Mouse (Mus musculus) naive thymus-derived CD4-positive, alpha-beta T cell, adult 2 months (primary cell): ENCODE measurements around the gene Camta1.

ENCODE experiments used
- DNase-seq: peaks from one replicate; pipeline ENCODE4 v3.0.0-alpha.2; 2011; ENCODE audit warnings: low read depth

The Camta1 gene

GRCm38 (mm10) chr4:151684596-151684995, 177.1 kb downstream of the Camta1 start:
- no peak for DNase-seq

- DNase-seq: no peak
These were observed 178.7 kb downstream of the Camta1 start for GRCm38 (mm10) chr4:151682831-151683488.

DNA sequence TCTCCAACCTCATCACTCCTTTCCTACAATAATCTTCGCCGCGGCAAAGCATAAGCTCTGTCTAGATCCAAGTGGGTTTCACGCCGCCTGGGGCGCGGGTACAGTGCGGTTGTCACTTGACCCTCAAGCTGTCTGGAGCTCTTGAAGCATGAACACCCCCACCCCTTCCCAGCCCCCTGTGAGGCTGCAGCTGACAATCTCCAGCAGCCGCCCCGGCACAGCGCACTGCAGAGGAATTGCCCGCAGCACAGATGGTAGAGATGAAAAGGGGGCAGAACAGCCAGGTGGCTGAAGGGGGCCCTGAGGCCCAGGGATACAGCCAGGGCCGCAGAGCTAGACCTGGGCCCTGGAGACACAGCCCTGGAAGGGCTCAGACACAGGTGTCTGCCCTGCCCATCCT, 189.2 kb downstream of the Camta1 start:
- no peak for DNase-seq

- no peak for DNase-seq
These were observed 195.2 kb downstream of the Camta1 start for GRCm38 (mm10) chr4:151666411-151666901.

DNA sequence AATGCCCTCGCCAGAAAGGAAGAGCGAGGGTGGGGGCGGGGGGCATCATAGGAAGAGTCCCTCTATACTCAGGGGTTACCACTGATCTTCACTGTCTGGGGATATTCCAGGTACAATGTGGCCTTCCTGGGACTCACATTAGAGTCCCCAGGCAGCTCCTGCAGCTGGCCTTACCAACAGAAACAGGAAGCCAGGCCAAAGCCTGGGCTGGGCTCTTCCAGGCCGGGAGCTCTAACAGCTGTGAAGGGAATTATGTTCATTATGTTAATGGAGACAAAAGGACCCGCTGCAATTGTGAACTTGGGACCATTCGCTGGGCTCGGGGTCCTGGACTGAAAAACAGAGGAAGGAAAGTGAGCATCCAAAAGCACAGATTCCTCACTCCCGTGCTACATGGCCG, 200.2 kb downstream of the Camta1 start:
- no peak for DNase-seq

DNA sequence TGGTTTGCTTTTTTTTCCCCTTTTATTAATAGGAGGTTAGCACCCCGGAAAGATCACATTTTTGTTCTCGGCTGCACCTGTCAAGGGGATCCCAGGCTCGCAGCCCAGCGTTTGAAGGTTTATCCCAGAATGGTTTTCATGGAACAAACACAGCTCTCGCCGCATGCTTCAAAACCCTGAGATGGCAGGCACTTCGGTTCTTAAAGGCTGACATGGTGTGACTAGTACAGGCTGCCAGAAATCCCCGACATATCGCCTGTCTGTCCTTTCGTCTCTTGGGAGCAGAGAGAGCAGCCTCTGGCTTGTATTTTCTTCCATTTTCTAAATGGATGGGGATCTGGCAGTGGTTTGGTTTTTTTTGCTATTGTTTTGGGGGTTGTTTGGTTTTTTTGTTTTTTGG, 205.2 kb downstream of the Camta1 start:
- DNase-seq: no peak

- DNase-seq: no peak
These were observed 205.9 kb downstream of the Camta1 start for GRCm38 (mm10) chr4:151655637-151656385.

DNA sequence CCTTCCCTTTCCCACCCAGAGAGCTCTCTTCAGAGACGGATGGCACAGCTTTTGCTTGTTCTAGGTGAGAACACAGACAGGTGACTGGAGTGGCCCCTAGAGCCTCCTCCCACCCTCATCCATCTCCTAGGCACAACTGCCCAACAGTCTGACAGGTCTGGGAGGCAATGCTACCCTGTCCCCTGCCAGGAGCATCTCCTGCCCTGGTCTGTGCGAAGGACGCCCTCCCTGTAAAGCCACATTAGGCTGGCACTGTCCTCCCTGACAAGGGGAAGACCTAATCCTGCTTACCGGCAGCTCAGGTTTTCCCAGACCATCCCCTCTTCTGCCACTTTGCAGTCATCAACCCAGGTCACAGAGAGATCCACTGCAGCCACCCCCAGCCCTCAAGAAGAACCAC, 206.4 kb downstream of the Camta1 start:
- no peak for DNase-seq

DNA sequence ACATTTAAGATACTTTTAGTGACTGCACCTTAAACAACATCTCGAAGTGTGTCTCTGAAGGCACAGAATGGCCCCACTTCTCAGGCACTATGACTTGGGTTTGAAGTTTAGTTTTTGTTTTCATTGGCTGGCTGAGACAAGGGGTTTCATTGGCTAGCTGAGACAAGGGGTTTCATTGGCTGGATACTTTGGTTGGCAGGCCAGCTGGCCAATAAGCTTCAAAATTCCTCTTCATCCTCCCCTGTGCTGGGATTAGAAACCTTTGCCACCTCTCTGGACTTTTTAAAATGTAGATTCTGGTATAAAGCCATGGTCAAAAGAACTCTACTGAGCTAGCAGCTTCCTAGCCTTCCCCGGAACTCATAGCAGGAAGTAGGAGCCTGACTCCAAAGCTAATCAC, 219.3 kb downstream of the Camta1 start:
- DNase-seq: no peak

DNA sequence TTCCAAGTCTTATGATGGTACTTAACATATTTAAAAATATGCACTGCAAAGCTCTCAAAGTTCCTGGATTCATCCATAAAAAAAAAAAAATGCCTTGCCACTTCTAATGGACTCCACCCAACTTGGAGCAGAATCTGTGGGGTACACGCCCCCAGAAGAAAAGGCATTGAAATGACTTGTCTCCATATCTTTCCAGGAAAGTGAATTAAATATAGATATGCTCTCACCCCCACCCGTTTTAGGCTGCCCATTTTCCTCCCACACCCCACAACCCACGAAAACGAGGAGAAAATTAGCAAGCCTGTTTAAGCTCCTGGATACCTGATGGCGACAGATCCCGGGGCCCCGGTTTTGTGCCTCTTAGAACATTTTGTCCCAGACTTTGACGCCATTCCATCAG, 220.7 kb downstream of the Camta1 start:
- no peak for DNase-seq

GRCm38 (mm10) chr4:151638941-151639340, 222.7 kb downstream of the Camta1 start:
- no peak for DNase-seq

GRCm38 (mm10) chr4:151637348-151637747, 224.3 kb downstream of the Camta1 start:
- DNase-seq: no peak

DNA sequence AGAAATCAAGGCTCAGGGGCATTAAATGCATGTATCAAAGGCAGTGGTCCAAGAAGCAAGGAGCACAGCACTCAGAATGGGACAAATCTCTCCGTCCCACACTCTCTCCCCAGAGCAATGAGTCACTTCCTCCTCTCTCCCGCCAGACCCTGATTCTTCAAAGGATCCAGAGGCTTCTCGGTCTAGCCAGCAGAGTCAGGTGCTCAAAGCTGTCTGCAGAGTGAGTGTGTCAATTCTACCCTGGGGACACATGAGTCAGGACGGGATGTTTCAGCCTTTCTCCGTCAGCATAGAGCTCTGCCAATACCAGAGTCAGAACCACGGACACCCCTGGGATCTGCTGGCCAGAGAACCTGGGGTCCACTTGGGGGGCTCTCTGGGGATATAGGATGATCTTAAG, 226.9 kb downstream of the Camta1 start:
- DNase-seq: no peak

GRCm38 (mm10) chr4:151633795-151634194, 227.9 kb downstream of the Camta1 start:
- DNase-seq: no peak

GRCm38 (mm10) chr4:151632321-151632720, 229.4 kb downstream of the Camta1 start:
- DNase-seq: no peak

DNA sequence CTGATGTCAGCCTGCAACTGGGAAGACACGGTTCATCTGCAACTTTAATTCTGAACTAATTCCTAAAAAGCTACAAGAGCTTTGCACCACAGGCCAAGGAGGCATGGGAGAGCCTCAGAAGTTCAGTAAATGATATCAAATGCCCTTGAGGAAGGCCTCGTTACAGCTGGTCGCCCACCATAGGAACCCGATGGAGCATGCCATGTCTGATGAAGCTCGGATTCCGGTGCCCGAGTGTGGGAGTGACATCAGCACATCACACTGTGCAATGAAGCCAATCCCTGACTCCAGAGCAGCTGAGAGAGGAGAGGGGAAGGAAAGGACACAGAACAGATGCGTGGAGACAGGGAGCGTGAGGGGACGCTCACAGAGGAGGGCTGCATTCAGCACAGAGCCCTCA, 231.0 kb downstream of the Camta1 start:
- DNase-seq: no peak

DNA sequence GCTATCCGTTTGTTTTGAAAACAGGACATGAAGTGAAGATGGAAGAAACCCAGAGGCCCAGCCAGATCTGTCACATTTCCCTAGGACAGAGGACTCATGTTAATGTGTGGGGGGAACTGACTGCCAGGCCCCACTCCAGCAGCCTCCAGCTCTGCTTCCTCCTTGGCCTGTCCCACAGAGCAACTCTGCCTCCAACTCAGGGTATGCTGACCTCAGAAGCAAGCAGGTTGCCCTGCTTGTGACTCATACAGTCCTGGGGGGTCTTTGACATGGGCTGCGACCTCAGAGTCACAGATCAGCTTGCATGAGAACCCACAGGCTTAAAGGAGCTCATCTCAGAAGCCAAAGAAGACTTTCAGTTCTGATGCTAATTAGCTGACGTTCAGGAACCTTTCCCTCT, 231.4 kb downstream of the Camta1 start:
- no peak for DNase-seq

DNA sequence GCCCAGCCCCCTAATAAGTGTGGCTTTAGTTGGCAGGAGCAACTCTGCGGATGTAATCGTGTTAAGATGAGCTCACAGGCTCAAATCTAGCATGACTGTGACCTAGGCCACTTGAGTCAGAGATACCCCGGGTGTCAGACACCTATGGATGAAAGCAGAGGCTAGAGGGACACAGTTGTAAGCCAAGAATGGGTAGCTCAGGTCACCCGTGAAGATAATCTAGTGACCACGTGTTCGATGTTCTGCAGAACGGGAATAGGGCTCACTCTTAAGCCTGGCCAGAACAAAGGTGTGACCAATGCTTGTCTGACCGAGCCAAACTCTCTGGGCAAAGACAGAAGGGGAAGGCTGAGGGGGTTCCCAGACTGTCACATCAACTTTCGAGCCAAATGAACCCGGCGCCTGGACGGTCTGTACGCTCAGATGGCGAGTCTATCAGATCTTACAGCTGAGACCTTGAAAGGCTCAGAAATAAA, 242.1 kb downstream of the Camta1 start:
- DNase-seq: no peak

- DNase-seq: no peak
These were observed 243.0 kb downstream of the Camta1 start for GRCm38 (mm10) chr4:151618420-151619310.

- DNase-seq: no peak
These were observed 250.1 kb downstream of the Camta1 start for GRCm38 (mm10) chr4:151611621-151612020.

DNA sequence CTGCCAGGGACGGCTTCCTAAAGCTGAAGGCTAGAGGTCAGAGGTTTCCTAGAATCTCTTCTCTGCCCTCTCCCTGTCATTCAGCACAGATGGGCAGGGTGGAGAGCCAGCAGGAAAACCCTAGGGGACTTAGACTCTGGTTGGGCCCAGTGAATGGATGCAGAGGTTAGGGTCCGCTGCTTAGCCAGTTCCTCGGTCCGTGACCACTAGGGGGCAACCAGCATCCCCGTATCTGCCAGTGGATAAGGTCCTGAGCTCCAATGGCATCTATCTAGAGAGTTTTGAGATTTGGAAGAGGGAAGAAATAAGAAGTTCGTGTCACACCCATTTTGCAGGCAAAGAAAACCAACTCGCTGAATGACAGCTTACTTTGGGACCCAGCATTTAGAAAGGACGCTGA, 251.4 kb downstream of the Camta1 start:
- DNase-seq: no peak

GRCm38 (mm10) chr4:151604907-151605306, 256.8 kb downstream of the Camta1 start:
- DNase-seq: no peak
